Mouse (Mus musculus) embryonic fibroblast, embryonic 13.5 days (primary cell): ENCODE data around the gene Foxred2.

Experiments
- CTCF ChIP-seq: IDR thresholded peaks from 2 replicates; pipeline ENCODE4 v1.5.1; 2011; ENCODE audit warnings: mild to moderate bottlenecking, control low read depth, low read length, moderate library complexity, borderline replicate concordance; ENCODE audit not compliant: insufficient read depth
- POLR2A ChIP-seq: IDR thresholded peaks from 2 replicates; pipeline ENCODE4 v1.6.1; 2011; ENCODE audit warnings: low read depth, mild to moderate bottlenecking, control low read depth, low read length, moderate library complexity

GRCm38 (mm10) chr15:77892420-77892819, 64.1 kb downstream of the Foxred2 start:
- TF ChIP-seq POLR2A = no peak
- TF ChIP-seq CTCF = no peak
